Mouse (Mus musculus) MEL (cell line): ENCODE measurements around the gene Adamtsl2. TPM values are rescaled to one million over a fixed set of nuclear protein-coding genes. Genes with fewer than 3 reads are reported as not detected.

ENCODE experiments used
- DNase-seq: peaks from one replicate; pipeline ENCODE4 v3.0.0; 2011; ENCODE audit warnings: low read depth, low spot score
- H3K27ac ChIP-seq: 2 replicates; pipeline ENCODE4 v1.5.1; 2012; ENCODE audit warnings: low read depth, mild to moderate bottlenecking, control low read depth, low read length, moderate library complexity; ENCODE audit not compliant: control insufficient read depth
- H3K27me3 ChIP-seq, 2 experiments: fragments of 150-350 bp in 1 of 2; sonication (generic) in 1 of 2; 2 replicates each; pipeline ENCODE4 v1.6.1; 2012; ENCODE audit warnings: low read length in 2 of 2, mild to moderate bottlenecking in 2 of 2, improper control_type of control experiment in 1 of 2, moderate library complexity in 1 of 2; ENCODE audit not compliant: insufficient read depth in 2 of 2, control insufficient read depth in 1 of 2
- H3K36me3 ChIP-seq, 2 experiments: 2 replicates each; pipeline ENCODE4 v1.6.1; 2012 to 2014; ENCODE audit warnings: low read length in 2 of 2, improper control_type of control experiment in 1 of 2, inconsistent platforms in 1 of 2, mild to moderate bottlenecking in 1 of 2; ENCODE audit not compliant: insufficient read depth in 2 of 2, control insufficient read depth in 1 of 2
- H3K4me1 ChIP-seq, 2 experiments: fragments of 150-350 bp in 1 of 2; sonication (generic) in 1 of 2; 2 replicates each; pipeline ENCODE4 v1.6.1; 2012; ENCODE audit warnings: low read length in 2 of 2, improper control_type of control experiment in 1 of 2, mild to moderate bottlenecking in 1 of 2; ENCODE audit not compliant: insufficient read depth in 2 of 2, control insufficient read depth in 1 of 2
- H3K4me3 ChIP-seq, 2 experiments: fragments of 150-350 bp in 1 of 2; sonication (generic) in 1 of 2; 2 replicates each; pipeline ENCODE4 v1.5.1; 2012; ENCODE audit warnings: low read depth in 2 of 2, low read length in 2 of 2, mild to moderate bottlenecking in 2 of 2, moderate library complexity in 2 of 2, control low read depth in 1 of 2, improper control_type of control experiment in 1 of 2; ENCODE audit not compliant: control insufficient read depth in 1 of 2, insufficient read depth in 1 of 2
- H3K79me2 ChIP-seq: 2 replicates; pipeline ENCODE4 v1.6.1; 2012; ENCODE audit warnings: mild to moderate bottlenecking, low read length, moderate library complexity; ENCODE audit not compliant: control insufficient read depth, poor library complexity, insufficient read depth
- H3K9ac ChIP-seq: 2 replicates; pipeline ENCODE4 v1.6.1; 2012; ENCODE audit warnings: low read depth, mild to moderate bottlenecking, control low read depth, low read length, moderate library complexity; ENCODE audit not compliant: control insufficient read depth, poor library complexity, severe bottlenecking
- H3K9me3 ChIP-seq: fragments of 150-350 bp; sonication (generic); replicated peaks from 2 replicates; pipeline ENCODE4 v1.6.1; 2012; ENCODE audit warnings: mild to moderate bottlenecking, low read length, improper control_type of control experiment, moderate library complexity; ENCODE audit not compliant: insufficient read depth
- CHD1 ChIP-seq: IDR thresholded peaks from 2 replicates; pipeline ENCODE4 v1.6.1; 2012; ENCODE audit warnings: low read depth, mild to moderate bottlenecking, inconsistent platforms, low read length, improper control_type of control experiment
- E2F4 ChIP-seq: IDR thresholded peaks from 2 replicates; pipeline ENCODE4 v1.6.1; 2011; ENCODE audit warnings: low read depth, low read length, improper control_type of control experiment, borderline replicate concordance
- ELF1 ChIP-seq: IDR thresholded peaks from 2 replicates; pipeline ENCODE4 v1.6.1; 2014; ENCODE audit warnings: low read depth, mild to moderate bottlenecking, inconsistent platforms, low read length, improper control_type of control experiment, moderate library complexity
- EP300 ChIP-seq, 2 experiments: IDR thresholded peaks; 2 replicates each; pipeline ENCODE4 v1.6.1; 2011; ENCODE audit warnings: improper control_type of control experiment in 2 of 2, low read length in 2 of 2, low read depth in 1 of 2, mild to moderate bottlenecking in 1 of 2
- ETS1 ChIP-seq: IDR thresholded peaks from 2 replicates; pipeline ENCODE4 v1.6.1; 2012; ENCODE audit warnings: low read depth, mild to moderate bottlenecking, inconsistent platforms, low read length, improper control_type of control experiment, moderate library complexity
- GATA1 ChIP-seq: IDR thresholded peaks from 2 replicates; pipeline ENCODE4 v1.6.1; 2011; ENCODE audit warnings: low read depth, low read length, improper control_type of control experiment
- KAT2A ChIP-seq: conservative IDR thresholded peaks from 2 replicates; pipeline ENCODE4 v1.6.1; 2012; ENCODE audit warnings: low read depth, low read length, improper control_type of control experiment, inconsistent platforms
- MAFK ChIP-seq: IDR thresholded peaks from 2 replicates; pipeline ENCODE4 v1.6.1; 2011; ENCODE audit warnings: low read depth, mild to moderate bottlenecking, low read length, improper control_type of control experiment, borderline replicate concordance
- MAZ ChIP-seq: IDR thresholded peaks from 2 replicates; pipeline ENCODE4 v1.6.1; 2012; ENCODE audit warnings: low read depth, mild to moderate bottlenecking, inconsistent platforms, low read length, improper control_type of control experiment
- MYB ChIP-seq: IDR thresholded peaks from 2 replicates; pipeline ENCODE4 v1.6.1; 2011; ENCODE audit warnings: mild to moderate bottlenecking, low read depth, low read length, improper control_type of control experiment
- NELFE ChIP-seq: IDR thresholded peaks from 2 replicates; pipeline ENCODE4 v1.6.1; 2011; ENCODE audit warnings: low read depth, low read length, improper control_type of control experiment
- NRF1 ChIP-seq: IDR thresholded peaks from 2 replicates; pipeline ENCODE4 v1.6.1; 2014; ENCODE audit warnings: low read depth, mild to moderate bottlenecking, inconsistent platforms, low read length, improper control_type of control experiment, moderate library complexity; ENCODE audit not compliant: poor library complexity, insufficient read depth, severe bottlenecking
- POLR2AphosphoS5 ChIP-seq: IDR thresholded peaks from 2 replicates; pipeline ENCODE4 v1.6.1; 2012; ENCODE audit warnings: low read depth, borderline replicate concordance, mild to moderate bottlenecking, inconsistent platforms, low read length, moderate library complexity, mixed read lengths
- SIN3A ChIP-seq: IDR thresholded peaks from 2 replicates; pipeline ENCODE4 v1.6.1; 2012; ENCODE audit warnings: low read length, improper control_type of control experiment, inconsistent platforms
- TAL1 ChIP-seq: IDR thresholded peaks from 2 replicates; pipeline ENCODE4 v1.6.1; 2012; ENCODE audit warnings: mild to moderate bottlenecking, inconsistent platforms, low read length, moderate library complexity, mixed read lengths
- TCF12 ChIP-seq: IDR thresholded peaks from 2 replicates; pipeline ENCODE4 v1.6.1; 2014; ENCODE audit warnings: low read depth, mild to moderate bottlenecking, inconsistent platforms, low read length, improper control_type of control experiment, moderate library complexity
- UBTF ChIP-seq: IDR thresholded peaks from 2 replicates; pipeline ENCODE4 v1.6.1; 2012; ENCODE audit warnings: low read depth, mild to moderate bottlenecking, inconsistent platforms, low read length, improper control_type of control experiment, moderate library complexity, borderline replicate concordance; ENCODE audit not compliant: insufficient read depth
- USF1 ChIP-seq: IDR thresholded peaks from 2 replicates; pipeline ENCODE4 v1.6.1; 2014; ENCODE audit warnings: low read depth, mild to moderate bottlenecking, inconsistent platforms, low read length, improper control_type of control experiment, moderate library complexity
- USF2 ChIP-seq, 2 experiments: IDR thresholded peaks; 2 replicates each; pipeline ENCODE4 v1.6.1; 2011 to 2012; ENCODE audit warnings: improper control_type of control experiment in 2 of 2, low read length in 2 of 2, borderline replicate concordance in 1 of 2, inconsistent platforms in 1 of 2, low read depth in 1 of 2, mild to moderate bottlenecking in 1 of 2; ENCODE audit not compliant: insufficient read depth in 1 of 2
- ZC3H11A ChIP-seq: IDR thresholded peaks from 2 replicates; pipeline ENCODE4 v1.6.1; 2012; ENCODE audit warnings: low read depth, mild to moderate bottlenecking, inconsistent platforms, low read length, improper control_type of control experiment
- ZNF384 ChIP-seq: IDR thresholded peaks from 2 replicates; pipeline ENCODE4 v1.6.1; 2012; ENCODE audit warnings: low read depth, mild to moderate bottlenecking, inconsistent platforms, low read length, improper control_type of control experiment
- polyA plus RNA-seq, 2 experiments: library from polyadenylated mRNA; stranded (reverse) in 1 of 2; unstranded in 1 of 2; fragments of >175 nt in 1 of 2; fragments of >200 nt in 1 of 2; gene quantifications; 2 replicates each; pipeline versions ENCODE4 v1.2.1 to v1.2.4; 2012; ENCODE audit warnings: low replicate concordance in 2 of 2, low read depth in 1 of 2; ENCODE audit not compliant: insufficient read length in 2 of 2, insufficient read depth in 1 of 2, missing spikeins in 1 of 2
- total RNA-seq: library from RNA; depleted of rRNA; stranded (reverse); fragments of 300-350 nt; gene quantifications from 2 replicates; pipeline ENCODE4 v1.2.3, GENCODE M21; 2012

Adamtsl2 gene
- total and polyA plus RNA-seq, 3 experiments, result not detected

GRCm38 (mm10) chr2:27067124-27067523 is 12.1 kb upstream of the Adamtsl2 start:
- peaks cover 0 to 3% of the 10 kb centered on the region in 2 experiments; a peak in 2 of 4 replicates for H3K27me3 ChIP-seq

GRCm38 (mm10) chr2:27067996-27068395 is 11.2 kb upstream of the Adamtsl2 start:
- Histone ChIP-seq H3K27me3 (peaks cover 0 to 3% of the 10 kb centered on the region in 2 experiments; a peak in 3 of 4 replicates), H3K9ac (no peak overlapping the region), H3K27ac (no peak overlapping the region), H3K4me3 (no peak overlapping the region), H3K9me3 (no peaks in the 10 kb centered on the region), H3K4me1 (no peaks in the 10 kb centered on the region), H3K36me3 (no peaks in the 10 kb centered on the region), H3K79me2 (no peaks in the 10 kb centered on the region)
- DNase-seq, result no peak
- TF ChIP-seq POLR2AphosphoS5, result no peak
- TF ChIP-seq SIN3A, result no peak
- no peak for TF ChIP-seq CHD1
- TF ChIP-seq NRF1, result no peak
- TF ChIP-seq KAT2A, result no peak
- no peak for TF ChIP-seq USF2 (IDR thresholded peaks at IDR 0.05; ENCODE audit: borderline replicate concordance in 1 of 2, insufficient read depth in 1 of 2, low read depth in 1 of 2, low read length in 2 of 2)
- TF ChIP-seq TCF12, result no peak
- no peak for TF ChIP-seq ZNF384
- no peak for TF ChIP-seq E2F4
- TF ChIP-seq MYB, result no peak
- TF ChIP-seq MAFK, result no peak
- no peak for TF ChIP-seq ETS1
- TF ChIP-seq MAZ, result no peak
- no peak for TF ChIP-seq TAL1
- no peak for TF ChIP-seq NELFE
- TF ChIP-seq EP300 (IDR thresholded peaks at IDR 0.05; ENCODE audit: low read depth in 1 of 2, low read length in 2 of 2), result no peak
- no peak for TF ChIP-seq ZC3H11A

More at GRCm38 (mm10) chr2:27067124-27067523, 12.1 kb upstream of the Adamtsl2 start:
- no peak overlapping the region for H3K4me3 ChIP-seq
- H3K9ac ChIP-seq, result no peak overlapping the region
- no peaks in the 10 kb centered on the region for H3K79me2 ChIP-seq
- no peaks in the 10 kb centered on the region for H3K9me3 ChIP-seq
- TF ChIP-seq TCF12, result no peak
- TF ChIP-seq ETS1, result no peak
- TF ChIP-seq NELFE, result no peak
- no peak for TF ChIP-seq GATA1
- no peak for TF ChIP-seq EP300 (IDR thresholded peaks at IDR 0.05; ENCODE audit: low read depth in 1 of 2, low read length in 2 of 2)
- TF ChIP-seq MAZ, result no peak
- no peak for TF ChIP-seq ZC3H11A
- no peak for TF ChIP-seq USF1
- no peak for TF ChIP-seq UBTF
- TF ChIP-seq KAT2A, result no peak
- TF ChIP-seq ELF1, result no peak
- TF ChIP-seq, all 39 proteins: peak for 0
- Histone ChIP-seq H3K27ac (no peak overlapping the region), H3K36me3 (no peaks in the 10 kb centered on the region), H3K4me1 (no peaks in the 10 kb centered on the region)
- DNase-seq, result no peak
